Mouse (Mus musculus): ENCODE data around the gene Oxsr1. TPM values are rescaled to one million over a fixed set of nuclear protein-coding genes. Genes with fewer than 3 reads are reported as not detected.

Oxsr1 gene
- polyA plus RNA-seq, 1 experiment = 47.9 TPM

GRCm38 (mm10) chr9:119263067-119263466 lies 59.2 kb downstream of the Oxsr1 start:
- TF ChIP-seq CTCF (IDR thresholded peaks at IDR 0.05; ENCODE audit: borderline replicate concordance, insufficient read depth, low read depth, low read length) (no peak), POLR2A (IDR thresholded peaks at IDR 0.05; ENCODE audit: borderline replicate concordance, insufficient read depth, low read length) (no peak)
- H3K4me3 ChIP-seq (replicated peaks; ENCODE audit: insufficient read depth, low read depth, low read length) = no peak overlapping the region

GRCm38 (mm10) chr9:119260825-119261224 lies 61.4 kb downstream of the Oxsr1 start:
- TF ChIP-seq POLR2A (IDR thresholded peaks at IDR 0.05; ENCODE audit: borderline replicate concordance, insufficient read depth, low read length) = no peak
- no peak for TF ChIP-seq CTCF (IDR thresholded peaks at IDR 0.05; ENCODE audit: borderline replicate concordance, insufficient read depth, low read depth, low read length)
- Histone ChIP-seq H3K4me1 (ENCODE audit: control insufficient read depth, insufficient read depth, low read length) (no peaks in the 10 kb centered on the region), H3K4me3 (replicated peaks; ENCODE audit: insufficient read depth, low read depth, low read length) (no peak overlapping the region), H3K27me3 (ENCODE audit: control insufficient read depth, insufficient read depth, low read length) (no peaks in the 10 kb centered on the region), H3K27ac (ENCODE audit: insufficient read depth, low read length) (no peak overlapping the region)
- 95% methylated on average over 2 of the region's 2 CpGs for WGBS
- no peak for DNase-seq

More at GRCm38 (mm10) chr9:119263067-119263466, 59.2 kb downstream of the Oxsr1 start:
- H3K27me3 ChIP-seq (ENCODE audit: control insufficient read depth, insufficient read depth, low read length) = no peaks in the 10 kb centered on the region
- no peak overlapping the region for H3K27ac ChIP-seq (ENCODE audit: insufficient read depth, low read length)
- 90% methylated on average over 4 of the region's 4 CpGs for WGBS
- DNase-seq = no peak
- no peaks in the 10 kb centered on the region for H3K4me1 ChIP-seq (ENCODE audit: control insufficient read depth, insufficient read depth, low read length)

- 97% methylated on average over 2 of the region's 2 CpGs for WGBS
- no peak for DNase-seq
- Histone ChIP-seq H3K27ac (ENCODE audit: insufficient read depth, low read length) (no peak overlapping the region), H3K4me3 (replicated peaks; ENCODE audit: insufficient read depth, low read depth, low read length) (no peak overlapping the region), H3K4me1 (ENCODE audit: control insufficient read depth, insufficient read depth, low read length) (no peaks in the 10 kb centered on the region), H3K27me3 (ENCODE audit: control insufficient read depth, insufficient read depth, low read length) (no peaks in the 10 kb centered on the region)
- TF ChIP-seq CTCF (IDR thresholded peaks at IDR 0.05; ENCODE audit: borderline replicate concordance, insufficient read depth, low read depth, low read length) (no peak), POLR2A (IDR thresholded peaks at IDR 0.05; ENCODE audit: borderline replicate concordance, insufficient read depth, low read length) (no peak)
Measured at GRCm38 (mm10) chr9:119258785-119259184, 63.4 kb downstream of the Oxsr1 start.

- Histone ChIP-seq H3K27ac (ENCODE audit: insufficient read depth, low read length) (no peak overlapping the region), H3K27me3 (ENCODE audit: control insufficient read depth, insufficient read depth, low read length) (no peaks in the 10 kb centered on the region), H3K4me1 (ENCODE audit: control insufficient read depth, insufficient read depth, low read length) (no peaks in the 10 kb centered on the region), H3K4me3 (replicated peaks; ENCODE audit: insufficient read depth, low read depth, low read length) (no peak overlapping the region)
- TF ChIP-seq CTCF (IDR thresholded peaks at IDR 0.05; ENCODE audit: borderline replicate concordance, insufficient read depth, low read depth, low read length) (no peak), POLR2A (IDR thresholded peaks at IDR 0.05; ENCODE audit: borderline replicate concordance, insufficient read depth, low read length) (no peak)
- 89% methylated on average over 5 of the region's 5 CpGs for WGBS
- DNase-seq = no peak
Measured at GRCm38 (mm10) chr9:119258128-119258527, 64.1 kb downstream of the Oxsr1 start.

GRCm38 (mm10) chr9:119256161-119256560 lies 66.1 kb downstream of the Oxsr1 start:
- no peak for DNase-seq
- no peak overlapping the region for H3K4me3 ChIP-seq (replicated peaks; ENCODE audit: insufficient read depth, low read depth, low read length)
- H3K4me1 ChIP-seq (ENCODE audit: control insufficient read depth, insufficient read depth, low read length) = no peaks in the 10 kb centered on the region
- WGBS = 96% methylated on average over 12 of the region's 12 CpGs
- no peaks in the 10 kb centered on the region for H3K27me3 ChIP-seq (ENCODE audit: control insufficient read depth, insufficient read depth, low read length)
- no peak overlapping the region for H3K27ac ChIP-seq (ENCODE audit: insufficient read depth, low read length)
- TF ChIP-seq POLR2A (IDR thresholded peaks at IDR 0.05; ENCODE audit: borderline replicate concordance, insufficient read depth, low read length) (no peak), CTCF (IDR thresholded peaks at IDR 0.05; ENCODE audit: borderline replicate concordance, insufficient read depth, low read depth, low read length) (no peak)

- Histone ChIP-seq H3K27me3 (ENCODE audit: control insufficient read depth, insufficient read depth, low read length) (no peaks in the 10 kb centered on the region), H3K4me1 (ENCODE audit: control insufficient read depth, insufficient read depth, low read length) (no peaks in the 10 kb centered on the region), H3K4me3 (replicated peaks; ENCODE audit: insufficient read depth, low read depth, low read length) (no peak overlapping the region), H3K27ac (ENCODE audit: insufficient read depth, low read length) (no peak overlapping the region)
- WGBS = 90% methylated on average over 1 of the region's 1 CpGs
- TF ChIP-seq POLR2A (IDR thresholded peaks at IDR 0.05; ENCODE audit: borderline replicate concordance, insufficient read depth, low read length) (no peak), CTCF (IDR thresholded peaks at IDR 0.05; ENCODE audit: borderline replicate concordance, insufficient read depth, low read depth, low read length) (no peak)
- DNase-seq = no peak
Measured at GRCm38 (mm10) chr9:119255096-119255495, 67.1 kb downstream of the Oxsr1 start.

GRCm38 (mm10) chr9:119254187-119254586 lies 68.0 kb downstream of the Oxsr1 start:
- H3K27me3 ChIP-seq (ENCODE audit: control insufficient read depth, insufficient read depth, low read length) = no peaks in the 10 kb centered on the region
- 83% methylated on average over 2 of the region's 2 CpGs for WGBS
- DNase-seq = no peak
- TF ChIP-seq POLR2A (IDR thresholded peaks at IDR 0.05; ENCODE audit: borderline replicate concordance, insufficient read depth, low read length) = no peak
- no peak for TF ChIP-seq CTCF (IDR thresholded peaks at IDR 0.05; ENCODE audit: borderline replicate concordance, insufficient read depth, low read depth, low read length)
- no peaks in the 10 kb centered on the region for H3K4me1 ChIP-seq (ENCODE audit: control insufficient read depth, insufficient read depth, low read length)
- no peak overlapping the region for H3K27ac ChIP-seq (ENCODE audit: insufficient read depth, low read length)
- no peak overlapping the region for H3K4me3 ChIP-seq (replicated peaks; ENCODE audit: insufficient read depth, low read depth, low read length)

- WGBS = 91% methylated on average over 5 of the region's 5 CpGs
- no peak for DNase-seq
- no peak for TF ChIP-seq POLR2A (IDR thresholded peaks at IDR 0.05; ENCODE audit: borderline replicate concordance, insufficient read depth, low read length)
- TF ChIP-seq CTCF (IDR thresholded peaks at IDR 0.05; ENCODE audit: borderline replicate concordance, insufficient read depth, low read depth, low read length) = no peak
- H3K4me3 ChIP-seq (replicated peaks; ENCODE audit: insufficient read depth, low read depth, low read length) = no peak overlapping the region
- H3K4me1 ChIP-seq (ENCODE audit: control insufficient read depth, insufficient read depth, low read length) = no peaks in the 10 kb centered on the region; the same call in 1 of the 2 replicates
- H3K27ac ChIP-seq (ENCODE audit: insufficient read depth, low read length) = no peak overlapping the region
- no peaks in the 10 kb centered on the region for H3K27me3 ChIP-seq (ENCODE audit: control insufficient read depth, insufficient read depth, low read length)
Measured at GRCm38 (mm10) chr9:119247996-119248395, 74.2 kb downstream of the Oxsr1 start.

Data from cerebellum, adult 2 months (tissue).